Mouse (Mus musculus): ENCODE results near the gene Rplp0. TPM values are rescaled to one million over a fixed set of nuclear protein-coding genes. Genes with fewer than 3 reads are reported as not detected.

Rplp0 gene
- total RNA-seq, 2 experiments from 2014 or later = 173 to 213 TPM

DNA sequence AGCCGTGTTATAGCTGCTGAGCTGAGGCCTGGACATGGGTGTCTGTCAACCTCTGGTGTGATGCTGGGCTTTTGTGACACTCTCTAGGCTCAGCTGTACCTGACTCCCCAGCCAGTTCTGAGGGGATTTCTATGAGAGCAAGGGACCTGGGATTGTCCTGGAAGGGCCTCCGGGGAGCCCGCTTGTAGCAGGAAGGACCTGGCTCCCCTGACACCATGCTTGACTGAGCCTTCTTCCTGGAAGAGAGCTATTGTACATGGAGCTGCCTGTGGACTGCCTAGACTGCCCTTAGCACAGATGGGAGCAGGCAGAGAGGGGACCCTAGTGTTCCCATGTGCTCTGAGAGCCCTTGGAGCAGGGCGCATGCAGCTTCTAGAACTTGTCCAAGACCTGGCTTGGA is 33.9 kb upstream of the Rplp0 start:
- no peak for DNase-seq (ENCODE audit: low spot score in 2 of 2)
- intact Hi-C loops (cut with DNase I) = no loop called here

GRCm38 (mm10) chr5:115525943-115526342 is 33.3 kb upstream of the Rplp0 start:
- intact Hi-C loops (cut with DNase I) = no loop called here
- DNase-seq (ENCODE audit: low spot score in 2 of 2) = no peak

DNA sequence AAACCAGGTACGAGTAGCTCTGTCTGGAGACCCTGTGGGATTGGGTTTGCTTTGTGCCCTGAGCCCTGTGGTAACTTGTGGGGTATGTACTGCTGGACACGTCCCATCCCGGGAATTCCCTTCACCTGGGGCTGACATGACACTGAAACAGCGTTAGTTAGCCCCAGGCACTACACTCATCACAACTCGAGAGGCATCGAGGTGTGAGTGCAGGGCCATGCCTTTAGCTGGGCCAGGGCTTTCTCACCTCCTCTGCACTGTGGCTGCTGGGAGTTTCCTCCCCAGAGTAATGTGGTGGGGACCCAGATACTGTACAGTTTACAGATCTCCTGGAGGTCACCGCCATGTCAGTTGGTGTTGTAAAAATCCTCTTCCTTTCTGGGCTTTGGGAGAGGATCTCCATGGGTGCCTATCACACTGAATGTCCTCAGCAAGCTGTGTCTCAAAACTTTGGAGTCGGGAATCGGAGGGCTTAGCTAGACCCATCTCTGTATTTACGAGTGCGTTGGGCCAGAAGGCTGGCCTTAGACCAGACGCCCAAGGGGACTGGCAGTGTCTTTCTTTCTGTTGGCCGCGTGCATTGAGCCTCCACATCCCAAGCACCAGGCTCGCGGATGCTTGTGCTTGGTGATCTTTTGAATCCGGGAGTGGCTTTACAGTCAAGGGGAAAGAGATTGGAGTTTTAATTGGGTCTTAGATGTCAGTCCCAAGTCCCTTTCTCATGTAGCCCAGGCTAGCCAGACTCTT is 32.6 kb upstream of the Rplp0 start:
- intact Hi-C loops (cut with DNase I) = no loop called here
- no peak for DNase-seq (ENCODE audit: low spot score in 2 of 2)

DNA sequence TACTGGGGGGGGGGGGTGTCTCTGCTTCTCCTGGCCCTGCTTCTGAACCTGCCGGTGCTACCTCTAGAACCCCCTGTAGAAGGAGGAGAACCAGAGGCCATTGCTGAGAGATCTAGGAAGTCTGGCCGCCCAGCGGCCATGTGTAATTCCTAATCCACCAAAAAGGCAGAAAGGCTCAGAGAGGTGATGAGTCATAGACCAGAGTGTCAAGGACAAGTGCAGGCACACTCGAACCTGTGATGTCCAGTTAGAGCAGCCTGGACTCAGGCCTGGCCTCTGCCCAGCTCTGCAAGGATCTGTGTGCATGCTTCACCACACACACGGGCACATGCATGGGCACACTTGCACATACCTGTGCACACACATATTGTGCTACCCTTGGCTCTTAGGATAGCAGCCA is 31.1 kb upstream of the Rplp0 start:
- no peak for DNase-seq (ENCODE audit: low spot score in 2 of 2)
- intact Hi-C loops (cut with DNase I) = no loop called here

DNA sequence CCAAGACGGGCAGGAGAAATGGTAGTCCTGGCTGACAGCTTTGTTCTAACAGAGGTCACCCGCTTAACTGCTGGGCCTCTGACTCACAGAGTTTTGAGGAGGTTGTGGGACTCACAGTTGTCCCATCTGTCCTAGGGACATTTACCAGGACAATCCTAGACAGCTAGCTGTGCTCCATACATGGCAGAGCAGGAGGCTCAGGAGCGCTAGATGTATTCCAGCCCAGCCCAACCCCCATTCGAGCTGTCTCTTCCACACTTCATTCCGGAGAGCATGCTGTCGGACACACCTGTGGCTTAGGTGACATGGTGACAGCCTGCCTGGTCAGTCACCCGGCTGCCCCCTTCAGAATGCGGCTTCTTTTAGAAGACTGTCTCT is 29.9 kb upstream of the Rplp0 start:
- no peak for DNase-seq (ENCODE audit: low spot score in 2 of 2)
- intact Hi-C loops (cut with DNase I) = no loop called here

- intact Hi-C loops (cut with DNase I) = no loop called here
- DNase-seq (ENCODE audit: low spot score in 2 of 2) = no peak
Measured at GRCm38 (mm10) chr5:115529742-115530446, 29.4 kb upstream of the Rplp0 start.

GRCm38 (mm10) chr5:115530447-115530809 is 28.8 kb upstream of the Rplp0 start:
- intact Hi-C loops (cut with DNase I) = no loop called here
- peak; percentile 26 to 39 for DNase-seq (ENCODE audit: low spot score in 2 of 2)

GRCm38 (mm10) chr5:115531671-115532270 is 27.5 kb upstream of the Rplp0 start:
- intact Hi-C loops (cut with DNase I) = no loop called here
- DNase-seq (ENCODE audit: low spot score in 2 of 2) = peak; percentile 59 to 60

- intact Hi-C loops (cut with DNase I) = no loop called here
Measured at GRCm38 (mm10) chr5:115534290-115534731, 25.0 kb upstream of the Rplp0 start.

DNA sequence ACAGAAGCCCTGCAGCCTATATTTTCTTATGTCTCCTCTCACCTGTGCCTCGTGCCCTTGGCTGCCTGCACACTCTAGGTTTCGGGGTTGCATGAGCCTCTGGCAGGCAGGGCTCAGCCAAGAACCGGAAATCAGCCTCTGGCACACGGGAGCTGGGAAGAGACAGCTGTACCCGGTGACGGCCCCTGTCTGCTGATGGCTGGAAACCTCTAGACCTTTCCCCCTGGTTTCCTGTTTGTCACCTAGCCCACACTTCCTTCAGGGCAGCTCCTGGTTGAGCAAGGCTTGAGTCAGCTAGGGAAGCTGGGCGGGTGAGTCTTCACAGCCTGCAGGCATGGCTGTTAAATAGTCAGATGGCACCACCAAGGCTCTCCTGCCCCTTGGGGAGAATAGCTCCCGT is 24.4 kb upstream of the Rplp0 start:
- intact Hi-C loops (cut with DNase I) = no loop called here
- DNase-seq (ENCODE audit: low spot score in 2 of 2) = no peak

More at GRCm38 (mm10) chr5:115534290-115534731, 25.0 kb upstream of the Rplp0 start:
- no peak for DNase-seq (ENCODE audit: low spot score in 2 of 2)

DNA sequence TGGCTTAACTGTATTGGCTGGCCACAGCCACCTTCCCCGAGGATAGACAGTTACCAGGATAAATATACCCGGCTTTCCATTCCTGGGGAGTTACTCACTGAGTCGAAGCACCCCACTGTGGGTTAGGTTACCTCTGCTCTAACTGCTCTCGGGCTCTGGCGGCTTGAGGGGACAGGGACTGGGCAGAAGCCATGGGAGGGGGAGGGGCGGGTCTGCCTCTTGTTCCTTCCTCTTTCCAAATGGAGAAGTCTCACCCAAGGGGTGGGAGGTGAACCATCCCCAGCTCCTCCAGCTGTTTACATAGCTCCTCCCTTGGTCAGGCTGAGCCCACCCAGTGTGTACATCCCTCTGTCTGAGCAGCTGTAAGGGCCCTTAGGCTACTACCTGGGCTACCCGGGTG is 23.6 kb upstream of the Rplp0 start:
- intact Hi-C loops (cut with DNase I) = no loop called here
- DNase-seq (ENCODE audit: low spot score in 2 of 2) = no peak

DNA sequence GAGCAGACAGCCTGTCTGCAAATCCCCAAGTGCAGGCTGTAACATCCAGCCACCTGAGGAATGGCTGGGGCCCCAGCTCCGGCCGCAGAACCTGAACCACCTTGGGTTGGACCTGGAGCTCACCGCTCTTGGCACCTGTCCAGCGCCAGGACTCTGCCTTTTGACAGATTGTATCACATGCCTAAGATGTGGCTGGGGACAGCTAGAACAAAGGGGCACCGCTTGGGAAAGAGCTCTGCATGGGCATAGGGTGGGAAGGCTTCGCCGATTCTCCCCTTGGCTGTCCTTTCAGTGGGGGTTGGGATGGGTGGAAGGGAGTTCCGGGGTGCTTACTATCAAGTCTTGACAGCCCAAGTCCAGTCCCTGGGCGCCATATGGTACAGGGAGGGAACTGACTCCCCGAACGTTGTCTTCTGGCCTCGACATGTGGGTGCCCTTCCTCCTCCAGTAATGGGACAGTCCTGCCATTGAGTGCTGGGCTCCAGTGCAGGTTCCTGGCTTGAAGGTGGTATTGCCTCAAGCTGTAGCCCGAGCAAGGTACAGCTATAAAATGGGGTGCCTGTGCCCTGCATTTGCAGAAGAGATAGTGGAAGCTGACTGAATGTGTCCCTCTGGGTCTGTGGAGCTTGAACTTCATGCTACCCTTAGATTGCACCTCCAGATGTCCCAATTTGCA is 21.1 kb upstream of the Rplp0 start:
- no peak for DNase-seq (ENCODE audit: low spot score in 2 of 2)
- intact Hi-C loops (cut with DNase I) = loop anchor here (1.0 kb wide), 1 partner anchor 32 kb away; the partner anchor contains the start of gene Pxn

DNA sequence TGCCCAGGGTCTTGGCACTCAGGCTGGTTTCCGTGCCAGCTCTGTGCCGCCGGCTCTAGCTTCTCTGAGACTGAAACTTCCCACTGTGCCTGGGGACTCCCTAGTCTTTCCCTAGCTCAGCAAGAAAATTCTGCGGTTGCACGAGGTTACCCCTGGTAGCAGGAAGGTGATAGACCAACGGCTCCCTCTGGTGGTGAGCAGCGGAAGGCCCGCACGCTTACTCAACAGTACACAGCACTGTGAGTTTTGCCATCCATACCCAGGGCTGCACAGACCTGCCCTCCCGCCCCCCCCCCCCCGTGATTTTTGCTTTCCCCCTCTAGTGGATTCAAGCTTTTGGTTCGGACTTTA is 20.6 kb upstream of the Rplp0 start:
- peak; percentile 82 to 88 for DNase-seq (ENCODE audit: low spot score in 2 of 2)
- intact Hi-C loops (cut with DNase I) = loop anchor here (1.0 kb wide), 1 partner anchor 32 kb away; the partner anchor contains the start of gene Pxn

DNA sequence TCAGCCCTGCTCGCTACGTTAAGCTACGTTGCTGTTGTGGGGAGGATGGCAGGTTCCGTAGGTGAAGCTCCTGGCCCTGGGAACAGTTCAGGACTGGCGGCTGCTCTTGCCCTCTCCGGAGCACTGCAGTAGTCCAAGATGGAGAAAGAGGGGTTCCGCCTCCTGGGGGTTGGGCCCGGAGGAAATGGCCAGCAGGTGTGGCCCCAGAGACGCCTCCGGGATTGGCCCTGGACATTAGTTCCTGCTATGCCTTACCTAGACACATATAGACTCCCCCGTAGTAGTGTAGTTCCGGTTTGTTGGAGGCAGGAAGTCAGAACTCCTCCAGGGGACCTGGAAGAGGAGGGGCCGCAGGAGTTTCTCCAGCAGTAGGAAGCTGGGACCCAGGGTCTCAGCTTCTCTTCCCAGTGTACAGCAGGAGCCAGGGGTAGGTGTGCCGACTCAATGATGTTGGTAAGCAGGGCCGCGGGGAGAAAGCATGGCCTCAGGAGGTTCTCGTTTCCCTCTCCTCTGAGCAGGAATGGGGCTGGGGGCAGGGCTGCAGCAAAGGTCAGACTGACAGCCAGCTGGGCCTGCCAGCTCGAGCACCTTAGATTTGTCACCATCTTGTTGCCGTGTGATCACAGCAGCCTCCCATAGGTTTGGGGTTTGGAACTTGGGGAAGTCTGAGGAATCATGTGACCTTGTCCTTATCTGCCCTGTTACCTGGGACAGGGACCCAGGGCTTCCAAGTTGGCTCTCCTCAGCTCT is 16.5 kb upstream of the Rplp0 start:
- DNase-seq (ENCODE audit: low spot score in 2 of 2) = no peak
- intact Hi-C loops (cut with DNase I) = no loop called here

DNA sequence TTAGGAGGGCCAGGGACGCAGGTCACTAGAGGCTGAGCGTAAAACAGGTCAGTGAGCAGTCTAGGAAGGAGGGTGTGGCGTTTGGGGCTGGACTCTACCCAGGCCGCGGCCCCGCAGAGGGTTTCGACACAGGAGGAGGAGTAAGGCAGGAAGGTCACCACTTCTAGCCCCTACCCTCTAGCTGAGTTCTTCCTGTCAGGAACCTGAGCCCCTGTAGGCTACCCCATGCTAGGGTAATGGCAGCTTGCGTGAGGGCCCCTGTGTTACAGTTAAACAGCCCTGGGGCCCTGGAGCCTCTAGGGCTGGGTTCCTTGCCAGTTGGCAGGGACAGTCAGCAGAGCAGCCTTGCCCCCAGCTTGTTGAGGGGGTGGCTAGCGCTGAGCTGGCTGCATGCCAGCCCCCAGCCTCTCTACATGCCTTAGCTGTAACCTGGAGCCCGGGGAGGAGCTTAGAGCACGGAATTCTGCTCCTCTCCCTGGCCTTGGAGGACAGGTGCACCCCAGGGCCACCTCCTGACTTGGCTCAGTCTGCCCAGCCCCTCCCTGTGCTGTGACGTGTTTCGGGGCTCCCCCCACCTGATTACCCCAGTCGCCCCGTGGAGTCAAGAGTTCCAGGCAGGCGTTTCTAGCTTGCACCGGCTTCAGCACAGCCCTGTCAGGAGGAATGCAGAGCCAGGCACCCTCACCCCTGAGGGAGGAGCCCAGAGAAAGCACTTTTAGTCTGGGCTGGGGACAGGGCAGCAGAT is 15.6 kb upstream of the Rplp0 start:
- intact Hi-C loops (cut with DNase I) = no loop called here
- DNase-seq (ENCODE audit: low spot score in 2 of 2) = peak; percentile 42 to 64

- DNase-seq (ENCODE audit: low spot score in 2 of 2) = no peak
- intact Hi-C loops (cut with DNase I) = no loop called here
Measured at GRCm38 (mm10) chr5:115544655-115545185, 14.5 kb upstream of the Rplp0 start.

- DNase-seq (ENCODE audit: low spot score in 2 of 2) = no peak
- intact Hi-C loops (cut with DNase I) = no loop called here
Measured at GRCm38 (mm10) chr5:115545636-115546035, 13.6 kb upstream of the Rplp0 start.

- intact Hi-C loops (cut with DNase I) = no loop called here
- DNase-seq (ENCODE audit: low spot score in 2 of 2) = no peak
Measured at GRCm38 (mm10) chr5:115546536-115546935, 12.7 kb upstream of the Rplp0 start.

DNA sequence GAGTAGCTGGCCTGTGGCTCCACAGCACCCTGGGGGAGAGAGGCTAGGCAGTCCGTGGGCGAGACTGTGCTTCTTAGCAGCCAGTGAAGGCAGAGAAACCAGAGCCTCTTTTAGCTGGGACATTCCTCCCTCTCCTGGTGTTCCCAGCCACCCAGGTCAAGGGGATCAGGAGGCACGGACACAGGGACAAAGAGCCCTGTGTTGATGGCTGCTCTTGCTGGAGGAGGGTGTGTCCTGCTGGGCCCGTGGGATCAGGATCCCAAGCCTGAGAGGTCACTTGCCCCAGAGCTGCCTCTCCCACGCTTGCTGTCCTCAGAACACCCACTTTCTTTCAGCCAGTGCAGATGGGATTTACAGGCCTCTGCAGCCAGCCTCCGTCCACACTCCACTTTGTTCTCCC is 12.3 kb upstream of the Rplp0 start:
- intact Hi-C loops (cut with DNase I) = no loop called here

More for the DNA sequence above, 12.3 kb upstream of the Rplp0 start:
- no peak for DNase-seq (ENCODE audit: low spot score in 2 of 2)
